Mouse (Mus musculus) forelimb bud, embryonic 11.5 days (tissue): ENCODE data around the gene Chpt1.

Source experiments
- DNase-seq: peaks from one replicate; pipeline ENCODE4 v3.0.0-alpha.2; 2012; ENCODE audit warnings: low read depth, low spot score

The Chpt1 gene

GRCm38 (mm10) chr10:88405812-88406211, 98.1 kb downstream of the Chpt1 start:
- DNase-seq, result no peak

GRCm38 (mm10) chr10:88404220-88404619, 99.7 kb downstream of the Chpt1 start:
- DNase-seq, result no peak

GRCm38 (mm10) chr10:88403021-88403420, 100.9 kb downstream of the Chpt1 start:
- DNase-seq, result no peak
